Mouse (Mus musculus): ENCODE data around the gene Acvr1b.

Gene Acvr1b

DNA sequence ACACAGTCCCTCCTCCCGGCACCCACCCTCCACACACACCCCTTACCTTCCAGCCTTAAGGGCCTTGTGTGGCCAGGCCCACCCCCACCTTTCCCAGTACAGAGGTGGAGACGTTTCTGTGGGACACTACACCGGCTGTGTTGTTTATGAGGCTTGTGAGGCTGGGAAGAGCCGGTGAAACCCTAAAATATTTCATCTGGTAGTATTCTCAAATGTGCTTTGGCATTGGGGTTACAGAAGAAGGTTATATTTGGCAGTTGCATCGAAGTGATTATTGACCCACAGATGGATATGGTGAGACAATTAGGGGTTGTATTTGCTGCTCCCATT is 1.2 kb downstream of the Acvr1b start:
- no peak for DNase-seq (ENCODE audit: low spot score in 2 of 2)

DNA sequence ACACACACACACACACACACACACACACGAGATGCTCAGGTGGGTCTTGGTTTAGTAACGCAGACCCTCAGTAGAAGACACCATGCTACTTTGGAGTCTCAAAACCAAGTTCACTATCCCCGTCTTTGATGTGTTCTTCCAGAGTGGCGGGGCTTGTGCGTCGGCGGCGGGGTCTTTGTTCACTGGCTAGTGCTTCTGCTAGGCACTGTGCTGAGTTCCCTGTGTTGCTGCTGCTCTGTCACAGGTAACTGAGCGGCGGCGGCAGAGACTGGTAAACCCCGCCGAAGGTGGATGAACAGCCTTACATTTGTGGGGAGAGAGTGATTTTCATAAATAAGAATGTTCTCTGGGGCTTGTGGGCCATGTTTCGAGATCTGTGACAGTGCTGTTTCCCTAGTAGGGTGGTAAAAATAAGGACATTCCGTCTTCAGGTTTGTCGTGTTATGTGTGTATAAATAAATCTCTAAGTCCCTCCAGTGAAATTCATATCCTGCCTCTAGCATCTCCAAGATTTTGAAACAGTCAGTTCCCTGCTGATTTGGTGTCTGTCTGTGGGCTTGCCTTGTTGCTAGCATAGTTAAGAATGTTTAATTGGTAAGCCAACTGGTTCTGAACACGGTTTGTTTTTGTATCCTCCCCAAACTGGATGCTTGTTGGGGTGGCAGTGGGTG is 1.9 kb downstream of the Acvr1b start:
- DNase-seq (ENCODE audit: low spot score in 2 of 2), result no peak

DNA sequence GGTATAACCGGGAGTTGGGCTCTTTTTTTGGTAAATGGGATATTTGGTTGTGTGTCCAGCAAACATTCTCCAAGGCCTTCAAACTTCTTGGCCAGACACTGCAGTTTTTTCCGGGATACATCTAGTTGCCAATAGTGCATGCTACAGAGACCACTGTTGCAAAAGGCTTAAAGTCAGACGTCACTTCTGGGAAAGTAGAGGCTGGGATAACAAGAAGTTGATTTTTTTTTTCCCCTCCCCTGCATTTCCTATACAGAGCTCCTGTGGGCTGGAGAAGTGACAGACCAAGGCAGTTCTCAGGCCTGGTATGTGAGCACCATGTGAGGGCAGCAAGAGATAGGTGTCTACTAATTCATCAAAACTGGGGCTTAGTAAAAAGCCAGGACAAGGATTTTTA is 2.4 kb downstream of the Acvr1b start:
- DNase-seq (ENCODE audit: low spot score in 2 of 2), result no peak

DNA sequence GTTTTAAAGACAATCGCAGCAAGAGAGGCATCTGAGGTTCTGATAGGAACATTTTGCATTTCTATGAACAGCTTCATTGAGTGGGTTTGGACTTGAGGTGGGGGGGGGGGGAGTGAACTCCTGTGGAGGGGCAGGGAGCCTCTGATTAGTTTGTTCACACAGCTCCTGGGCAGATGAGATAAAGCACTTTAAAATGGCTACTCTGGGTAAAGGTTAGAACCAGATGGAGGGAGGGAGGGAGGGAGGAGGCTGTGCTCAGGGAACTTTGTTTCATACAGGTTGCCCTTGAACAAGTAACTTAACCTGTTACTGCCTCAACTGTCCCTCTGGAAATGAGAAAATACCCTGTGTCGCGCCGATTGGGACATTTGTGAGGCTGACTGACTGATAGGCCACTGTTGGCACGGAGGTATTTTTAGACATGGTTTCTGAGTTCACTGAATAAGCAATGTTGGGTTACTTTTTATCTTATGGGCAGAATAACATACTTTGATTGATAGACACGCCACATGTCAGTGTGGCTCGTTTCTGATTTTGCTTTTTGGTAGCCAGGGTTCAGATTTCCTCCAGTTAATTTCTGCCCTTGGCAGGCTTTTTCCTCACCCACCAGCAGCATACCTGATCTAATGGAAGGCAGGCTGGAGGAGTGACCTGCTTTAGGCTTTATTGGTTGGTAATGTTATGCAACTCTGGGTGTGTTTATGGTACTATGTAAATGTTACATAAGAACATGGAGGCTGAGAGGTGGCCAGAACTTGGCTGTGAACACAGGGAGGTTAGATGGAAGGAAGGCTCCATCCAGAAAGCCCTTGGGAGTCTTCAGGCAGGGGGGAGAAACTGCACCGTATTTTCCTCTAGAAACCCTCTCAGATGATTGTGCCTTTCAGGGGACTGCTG is 3.2 kb downstream of the Acvr1b start:
- no peak for DNase-seq (ENCODE audit: low spot score in 2 of 2)

DNA sequence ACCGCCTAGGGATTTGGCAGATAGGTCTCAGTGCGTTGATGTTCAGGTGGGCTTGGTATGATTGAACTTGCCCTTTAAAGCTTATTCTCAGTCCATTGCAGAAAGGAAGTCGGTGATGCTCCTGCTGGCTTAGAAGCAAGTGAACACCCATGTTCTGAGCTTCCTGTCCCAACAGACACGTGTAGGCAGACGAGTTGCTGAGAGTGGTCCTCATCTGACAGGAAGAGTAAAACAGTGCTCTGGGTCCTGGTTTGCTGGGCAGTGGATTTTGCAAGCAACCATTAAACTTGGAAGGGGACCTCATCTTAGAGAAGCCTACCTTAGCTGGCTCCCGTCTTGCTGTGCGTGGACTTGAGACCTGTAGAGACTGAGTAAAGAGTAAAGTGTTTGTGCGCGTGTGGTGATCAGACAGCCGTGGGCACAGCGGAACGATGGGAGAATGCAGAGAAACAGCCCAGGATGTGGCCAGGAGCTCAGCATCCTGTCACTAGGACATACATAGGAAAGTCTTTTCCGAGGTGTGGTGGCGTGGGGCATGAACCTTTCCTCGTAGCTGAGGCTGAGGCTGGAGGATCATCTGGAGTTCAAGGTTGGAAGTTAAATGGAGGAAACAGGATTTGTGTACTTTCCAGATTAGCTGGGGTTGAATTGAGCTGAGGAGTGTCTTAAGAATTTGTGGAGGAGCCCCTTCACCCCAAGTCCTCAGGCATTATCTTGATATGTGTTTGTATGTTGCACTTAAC is 6.7 kb downstream of the Acvr1b start:
- no peak for DNase-seq (ENCODE audit: low spot score in 2 of 2)

DNA sequence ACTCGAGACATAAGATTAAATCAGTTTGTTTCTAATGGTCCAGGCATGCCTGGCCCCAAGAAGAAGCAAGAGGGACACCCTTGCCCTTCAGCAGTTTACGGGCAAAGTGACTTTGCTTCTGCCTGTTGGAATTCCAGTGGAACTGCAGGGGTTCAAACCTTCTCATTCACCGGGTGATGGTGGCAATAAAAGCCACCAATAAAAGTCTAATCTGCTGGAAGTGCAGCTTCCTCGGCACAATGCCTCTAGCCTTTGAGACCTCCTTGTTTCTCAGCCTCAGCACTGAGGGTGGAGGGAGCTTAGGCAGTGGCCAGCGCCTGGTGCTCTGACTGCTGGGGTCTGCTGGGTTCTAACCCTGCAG is 7.2 kb downstream of the Acvr1b start:
- DNase-seq (ENCODE audit: low spot score in 2 of 2), result no peak

DNA sequence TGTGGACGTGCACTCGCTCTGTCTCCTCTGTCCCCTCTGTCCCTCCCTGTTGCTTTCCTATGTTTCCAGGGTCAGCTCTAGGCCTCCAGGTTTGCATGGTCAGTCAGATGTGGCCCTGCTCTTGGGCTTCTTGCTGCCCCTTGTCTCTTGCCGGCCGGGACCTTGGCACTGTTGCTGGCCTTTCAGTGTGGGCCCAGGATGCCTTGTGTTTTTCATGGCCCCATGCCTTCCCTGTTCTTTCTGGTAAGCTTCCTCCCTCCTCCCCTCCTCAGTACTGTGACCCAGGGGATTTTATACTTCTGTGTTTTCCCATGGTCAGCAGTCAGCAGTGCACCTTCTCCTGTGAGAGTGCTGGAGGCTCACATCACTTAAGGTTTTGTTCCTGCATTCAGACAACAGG is 7.6 kb downstream of the Acvr1b start:
- no peak for DNase-seq (ENCODE audit: low spot score in 2 of 2)

DNA sequence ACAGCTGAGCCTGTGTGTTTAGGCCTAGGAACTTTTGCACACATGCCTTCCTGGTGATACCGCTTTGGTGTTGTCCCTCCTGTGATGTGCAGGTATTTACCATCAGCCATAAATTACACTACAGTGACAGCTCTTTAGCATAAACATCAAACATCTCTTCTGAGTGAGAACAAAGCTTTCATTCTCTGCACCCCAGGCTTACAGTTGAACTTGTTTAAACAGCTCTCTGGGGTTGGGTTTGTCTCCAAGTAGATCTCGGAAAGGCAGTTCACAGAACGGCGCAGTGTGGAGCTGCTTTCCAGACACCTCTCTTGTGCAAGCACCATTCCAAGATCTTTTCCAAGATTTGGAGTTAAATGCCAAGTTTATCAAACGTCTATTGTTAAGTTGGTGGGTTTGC is 8.8 kb downstream of the Acvr1b start:
- no peak for DNase-seq (ENCODE audit: low spot score in 2 of 2)

DNA sequence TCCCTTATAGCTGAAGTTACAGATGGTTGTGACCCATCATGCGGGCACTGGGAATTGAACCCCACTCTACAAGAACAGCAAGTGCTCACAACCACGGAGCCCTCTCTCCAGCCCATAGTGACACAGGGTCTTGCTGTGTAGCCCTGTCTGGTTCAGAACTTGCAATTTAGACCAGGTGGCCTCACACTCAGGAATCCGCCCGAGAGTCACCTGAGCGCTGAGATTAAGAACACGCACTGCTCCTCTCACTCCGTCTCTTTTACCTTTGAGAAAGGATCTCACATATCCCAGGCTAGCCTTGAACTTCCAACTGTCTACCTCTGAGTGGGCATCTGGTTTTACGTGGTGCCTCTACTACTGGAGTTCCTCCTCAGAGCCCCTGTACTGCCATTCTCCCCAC is 10.4 kb downstream of the Acvr1b start:
- DNase-seq (ENCODE audit: low spot score in 2 of 2), result no peak

DNA sequence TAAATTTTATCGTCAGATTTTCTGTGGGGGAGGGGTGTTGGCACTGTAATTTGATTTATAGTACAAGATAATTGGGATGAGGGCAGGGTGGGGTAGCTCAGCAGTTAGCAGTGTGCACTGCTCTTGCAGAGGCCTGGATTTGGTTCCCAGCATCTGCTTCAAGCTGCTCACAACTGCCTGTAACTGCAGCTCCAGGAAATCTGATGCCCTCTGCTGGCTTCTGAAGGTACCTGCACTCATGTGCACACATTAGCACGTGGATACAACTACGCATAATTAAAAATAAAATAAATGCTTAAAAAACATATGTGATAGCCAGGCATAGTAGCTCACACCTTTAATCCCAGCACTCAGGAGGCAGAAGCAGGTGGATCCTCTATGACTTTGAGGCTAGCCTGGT is 11.7 kb downstream of the Acvr1b start:
- DNase-seq (ENCODE audit: low spot score in 2 of 2), result no peak

DNA sequence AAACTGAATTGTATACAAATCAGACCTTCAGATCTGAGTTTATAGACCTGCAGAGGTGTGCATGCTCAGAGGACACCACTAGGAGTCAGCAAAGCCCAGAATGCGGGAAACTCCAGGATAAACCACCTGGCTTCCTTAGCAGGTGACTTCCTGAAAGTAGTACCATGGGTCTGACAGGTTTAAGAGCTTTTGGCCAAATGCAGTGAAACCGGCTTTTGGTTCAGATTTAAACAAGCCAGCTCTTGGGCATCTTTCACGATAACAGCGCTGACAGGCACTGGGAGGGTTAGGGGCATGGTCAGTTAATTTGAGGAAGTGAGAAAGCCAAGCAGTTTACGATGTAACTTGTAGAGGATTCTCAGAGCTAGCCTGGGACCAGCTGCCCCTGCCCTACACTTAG is 14.0 kb downstream of the Acvr1b start:
- DNase-seq (ENCODE audit: low spot score in 2 of 2), result no peak

DNA sequence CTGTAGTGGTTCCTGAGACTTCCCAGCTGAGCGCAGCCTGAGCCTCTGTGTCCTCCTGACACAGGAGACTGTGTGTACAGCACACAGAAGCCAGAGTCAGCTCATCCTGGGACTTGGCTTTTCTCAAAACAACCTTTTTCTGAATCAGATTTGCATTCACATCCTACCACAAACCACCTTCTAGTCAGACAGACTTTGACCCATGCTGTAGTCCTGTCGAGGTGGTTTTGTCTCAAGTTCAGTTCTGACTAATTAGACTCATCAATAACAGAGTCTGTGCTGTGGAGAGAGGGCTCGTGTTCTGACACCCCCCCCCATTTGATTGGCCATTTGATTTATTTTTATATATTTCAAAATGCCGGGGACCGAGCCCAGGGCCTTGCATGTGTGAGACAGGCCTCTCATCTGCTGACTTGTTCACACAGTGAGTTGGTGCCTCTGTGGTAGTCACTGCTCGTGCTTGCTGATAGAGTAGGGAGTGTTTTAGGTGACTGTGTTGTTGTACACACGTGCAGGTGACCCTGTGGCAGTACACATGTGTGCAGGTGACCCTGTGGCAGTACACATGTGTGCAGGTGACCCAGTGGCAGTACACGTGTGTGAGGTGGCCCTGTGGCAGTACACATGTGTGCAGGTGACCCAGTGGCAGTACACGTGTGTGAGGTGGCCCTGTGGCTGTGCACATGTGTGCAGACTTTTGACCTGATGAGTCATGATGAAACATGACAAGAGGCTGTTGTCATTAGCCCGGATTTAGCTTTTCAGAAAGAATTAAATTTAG is 16.3 kb downstream of the Acvr1b start:
- DNase-seq (ENCODE audit: low spot score in 2 of 2), result no peak

DNA sequence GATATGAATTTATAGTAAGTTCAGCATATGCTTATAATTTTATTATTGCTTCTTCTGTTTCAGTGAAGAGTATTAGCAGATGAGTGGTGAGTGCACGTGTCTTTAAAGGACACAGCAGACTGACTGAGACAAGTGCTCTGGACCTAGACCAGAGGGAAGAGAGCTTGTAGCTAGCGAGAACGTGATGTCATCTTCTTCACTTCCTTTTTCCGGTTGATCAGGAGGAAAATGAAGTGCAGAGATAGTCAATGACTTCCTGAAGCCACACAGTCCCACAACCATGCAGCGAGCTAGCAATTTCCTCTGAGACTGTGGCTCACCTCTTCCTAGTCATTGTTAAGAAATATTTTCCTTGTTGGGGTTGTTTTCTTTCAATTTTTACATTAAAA is 16.9 kb downstream of the Acvr1b start:
- DNase-seq (ENCODE audit: low spot score in 2 of 2), result peak in 1 of 2 experiments; percentile 41

DNA sequence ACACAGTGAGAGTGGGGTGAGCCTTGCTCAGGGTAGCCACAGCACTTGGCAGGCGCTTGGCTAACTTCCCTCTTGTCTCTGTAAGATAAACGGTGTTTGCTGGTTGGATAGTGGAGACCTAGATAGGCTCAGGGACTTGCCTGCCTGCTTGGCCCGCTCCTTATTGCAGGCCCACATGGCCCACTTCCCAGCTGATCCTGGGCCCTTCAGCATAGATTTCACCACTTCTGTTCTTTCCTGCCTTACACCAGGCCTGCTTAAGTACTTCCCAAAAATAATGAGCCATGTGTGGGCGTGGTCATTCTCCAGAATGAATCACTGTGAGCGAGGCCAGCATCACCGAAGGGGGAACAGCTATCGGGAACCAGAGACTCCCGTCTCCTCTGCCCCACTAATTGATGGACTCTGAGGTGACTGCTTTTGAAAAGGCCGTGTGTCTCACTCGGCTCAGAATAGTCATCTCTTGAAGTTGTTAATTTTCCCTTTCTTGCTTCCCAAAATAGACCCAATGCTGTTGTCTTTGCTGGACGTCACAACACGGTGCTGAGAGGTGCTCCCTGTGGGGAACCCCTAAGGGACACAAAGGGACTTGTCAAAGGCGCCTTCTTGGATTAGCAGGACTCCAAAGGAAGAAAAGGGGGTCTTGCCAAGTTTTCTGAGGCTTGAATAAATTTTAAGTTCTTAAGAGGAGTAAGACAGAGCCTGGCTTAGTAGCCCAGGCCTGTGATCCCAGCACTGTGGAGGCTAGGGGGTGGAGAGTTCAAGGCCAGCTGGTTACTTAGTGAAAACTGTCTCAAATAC is 17.8 kb downstream of the Acvr1b start:
- no peak for DNase-seq (ENCODE audit: low spot score in 2 of 2)

DNA sequence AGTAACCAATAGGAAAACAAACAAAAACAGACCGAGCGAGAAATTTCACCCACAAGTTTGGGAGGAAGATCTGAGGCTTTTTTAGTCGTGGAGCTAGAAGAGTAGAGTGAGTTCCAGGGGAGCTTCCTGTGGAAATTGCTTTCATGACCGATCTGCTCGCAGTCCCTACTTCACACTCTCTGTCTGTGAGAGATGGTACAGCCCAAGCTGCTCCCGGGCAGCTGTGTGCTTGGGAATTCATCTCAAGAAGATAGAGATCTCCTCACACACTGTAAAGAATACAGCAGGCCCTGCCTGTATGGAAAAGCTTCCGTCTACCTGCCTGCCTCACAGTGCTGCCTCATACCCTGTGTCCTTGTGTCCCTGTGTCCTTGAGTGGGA is 18.4 kb downstream of the Acvr1b start:
- no peak for DNase-seq (ENCODE audit: low spot score in 2 of 2)

DNA sequence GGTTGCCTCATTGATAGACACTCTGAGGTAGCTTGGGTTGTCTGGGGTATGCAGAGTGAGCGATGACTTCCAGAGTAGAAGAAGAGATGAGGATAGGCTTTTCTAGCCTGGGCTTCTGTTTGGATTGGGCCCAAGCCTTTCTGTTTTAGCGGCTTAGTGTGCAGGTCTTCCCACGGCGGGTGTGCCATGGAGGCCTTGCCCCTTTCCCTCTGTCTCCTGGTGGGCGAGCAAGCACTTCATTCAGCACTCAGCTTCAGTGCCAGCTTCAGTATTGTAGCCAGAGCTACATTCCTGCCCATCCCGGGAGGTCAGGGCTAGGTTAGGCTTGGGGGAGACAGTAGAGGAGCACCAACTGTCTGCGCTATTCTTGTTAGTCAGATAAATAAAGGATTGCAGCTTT is 18.8 kb downstream of the Acvr1b start:
- DNase-seq (ENCODE audit: low spot score in 2 of 2), result no peak

DNA sequence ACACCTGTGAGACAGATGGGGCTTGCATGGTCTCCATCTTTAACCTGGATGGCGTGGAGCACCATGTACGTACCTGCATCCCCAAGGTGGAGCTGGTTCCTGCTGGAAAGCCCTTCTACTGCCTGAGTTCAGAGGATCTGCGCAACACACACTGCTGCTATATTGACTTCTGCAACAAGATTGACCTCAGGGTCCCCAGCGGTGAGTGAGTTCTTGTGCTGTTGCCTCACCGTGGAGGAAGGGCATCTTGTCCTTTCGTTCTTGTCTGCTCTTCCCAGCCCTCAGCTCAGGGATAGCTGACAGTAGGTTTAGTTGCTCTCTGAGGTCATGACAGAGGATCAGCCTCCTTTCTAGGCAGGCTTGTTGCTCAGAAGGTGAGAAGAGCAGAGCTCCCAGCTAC is 20.1 kb downstream of the Acvr1b start:
- no peak for DNase-seq (ENCODE audit: low spot score in 2 of 2)

DNA sequence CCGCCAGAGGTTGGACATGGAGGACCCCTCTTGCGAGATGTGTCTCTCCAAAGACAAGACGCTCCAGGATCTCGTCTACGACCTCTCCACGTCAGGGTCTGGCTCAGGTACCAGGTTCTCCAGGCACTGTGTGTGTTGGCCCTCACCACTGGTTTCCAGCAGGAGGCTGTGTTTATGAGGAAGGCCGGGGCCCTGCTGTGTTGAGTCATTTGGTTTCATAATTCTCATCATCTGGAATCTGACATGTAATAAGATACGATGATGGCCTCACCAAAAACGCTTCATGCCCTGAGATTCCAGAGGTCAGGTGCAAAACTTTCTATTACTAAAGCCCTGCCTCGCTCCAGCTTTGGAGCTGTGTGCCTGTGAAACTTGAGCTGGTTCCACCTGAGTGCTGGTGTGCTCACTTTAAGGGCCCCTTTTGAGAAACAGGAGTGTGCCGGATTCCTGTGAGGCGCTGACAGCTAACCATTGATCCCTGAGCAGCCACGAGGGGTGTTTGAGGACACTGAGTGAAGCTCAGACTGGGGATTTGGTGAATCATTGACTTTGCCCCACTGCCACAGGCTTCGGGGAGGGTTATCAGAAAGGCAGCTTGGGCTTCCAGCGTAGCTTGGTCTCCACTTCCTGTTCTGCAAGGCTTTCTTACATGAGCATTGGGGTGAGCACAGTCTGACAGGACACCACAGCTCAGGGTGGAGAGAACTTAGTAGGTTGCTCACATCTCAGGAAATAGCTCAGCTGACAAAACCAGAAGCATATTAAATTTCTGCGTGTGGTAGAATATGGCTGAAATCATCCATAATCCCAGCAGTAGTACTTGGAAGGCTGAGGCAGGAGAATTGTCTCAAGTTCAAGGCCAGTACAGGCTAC is 21.3 kb downstream of the Acvr1b start:
- DNase-seq (ENCODE audit: low spot score in 2 of 2), result no peak

DNA sequence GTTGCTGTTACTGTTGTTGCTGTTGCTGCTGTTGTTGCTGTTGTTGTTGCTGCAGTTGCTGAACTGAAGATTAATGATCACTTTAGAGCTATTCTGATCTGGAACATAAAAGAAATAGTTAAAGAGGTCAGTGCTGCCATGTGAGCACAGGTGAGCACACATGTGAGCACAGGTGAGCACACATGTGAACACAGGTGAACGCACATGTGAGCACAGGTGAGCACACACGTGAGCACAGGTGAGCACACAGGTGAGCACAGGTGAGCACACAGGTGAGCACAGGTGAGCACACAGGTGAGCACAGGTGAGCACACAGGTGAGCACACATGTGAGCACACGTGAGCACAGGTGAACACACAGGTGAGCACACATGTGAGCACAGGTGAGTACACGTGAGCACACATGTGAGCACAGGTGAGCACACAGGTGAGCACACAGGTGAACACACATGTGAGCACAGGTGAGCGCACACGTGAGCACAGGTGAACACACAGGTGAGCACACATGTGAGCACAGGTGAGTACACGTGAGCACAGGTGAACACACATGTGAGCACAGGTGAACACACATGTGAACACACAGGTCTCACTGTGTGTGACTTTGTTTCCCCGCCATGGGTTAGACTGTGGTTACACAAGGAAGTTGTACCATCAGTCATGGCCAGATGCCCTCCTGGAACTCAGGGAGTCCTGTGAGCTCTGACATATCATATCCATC is 22.4 kb downstream of the Acvr1b start:
- DNase-seq (ENCODE audit: low spot score in 2 of 2), result no peak

DNA sequence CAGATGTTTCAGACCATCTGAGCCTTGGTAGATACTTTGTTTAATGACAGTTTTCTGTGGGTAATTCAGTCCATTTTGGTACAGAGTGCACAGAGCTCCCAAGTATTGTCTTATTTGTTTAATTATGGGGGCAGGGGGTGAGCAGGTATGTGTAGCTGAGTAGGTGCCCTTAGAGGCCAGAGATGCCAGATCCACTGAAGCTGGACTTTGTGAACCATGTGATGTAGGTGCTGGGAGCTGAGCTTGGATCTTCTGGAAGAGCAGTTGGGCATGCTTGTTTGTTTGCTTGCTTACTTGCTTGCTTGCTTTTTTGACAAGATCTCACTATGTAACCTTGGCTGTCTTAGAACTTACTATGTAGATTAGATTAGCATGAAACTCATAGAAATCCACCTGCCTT is 23.1 kb downstream of the Acvr1b start:
- DNase-seq (ENCODE audit: low spot score in 2 of 2), result no peak

All from natural killer cell, adult 2 months (primary cell).